Mouse (Mus musculus) hindbrain, embryonic 13.5 days (tissue): ENCODE data around the gene Gm42957. TPM values are rescaled to one million over a fixed set of nuclear protein-coding genes. Genes with fewer than 3 reads are reported as not detected.
"Not testable (repeated sequence)": the region's sequence is repeated elsewhere in the genome, so short reads cannot be mapped to it uniquely, and the experiment has no call there.

Experiments used
- ATAC-seq: fragments of 200-750 bp; cut with Nextera tagmentation; 2 replicates; pipeline ENCODE4 v1.8.0; 2017; ENCODE audit warnings: moderate TSS enrichment; ENCODE audit not compliant: low FRiP score
- H3K27ac ChIP-seq: fragments of 300-500 bp; sonication (generic); 2 replicates; pipeline ENCODE4 v1.5.1; 2015; ENCODE audit warnings: inconsistent platforms, mild to moderate bottlenecking, moderate library complexity
- H3K27me3 ChIP-seq: fragments of 300-500 bp; sonication (generic); 2 replicates; pipeline ENCODE4 v1.6.1; 2015; ENCODE audit warnings: mild to moderate bottlenecking, inconsistent platforms
- H3K36me3 ChIP-seq: fragments of 300-500 bp; sonication (generic); 2 replicates; pipeline ENCODE4 v1.6.1; 2015; ENCODE audit warnings: mild to moderate bottlenecking, inconsistent platforms
- H3K4me1 ChIP-seq: fragments of 300-500 bp; sonication (generic); replicated peaks from 2 replicates; pipeline ENCODE4 v1.6.1; 2015; ENCODE audit warnings: inconsistent platforms
- H3K4me2 ChIP-seq: fragments of 300-500 bp; sonication (generic); 2 replicates; pipeline ENCODE4 v1.6.1; 2015; ENCODE audit warnings: inconsistent platforms, mild to moderate bottlenecking, moderate library complexity
- H3K4me3 ChIP-seq: fragments of 300-500 bp; sonication (generic); 2 replicates; pipeline ENCODE4 v1.5.1; 2015; ENCODE audit warnings: mild to moderate bottlenecking, inconsistent platforms
- H3K9ac ChIP-seq: fragments of 300-500 bp; sonication (generic); 2 replicates; pipeline ENCODE4 v1.6.1; 2015; ENCODE audit warnings: mild to moderate bottlenecking, inconsistent platforms
- H3K9me3 ChIP-seq: fragments of 300-500 bp; sonication (generic); 2 replicates; pipeline ENCODE4 v1.6.1; 2016; ENCODE audit warnings: inconsistent platforms
- WGBS: fragments of 180-500 bp; shearing (Covaris S2); methylation state at CpG from one replicate; pipeline ENCODE4 v1.1.7; 2015; 5-methylcytosine and 5-hydroxymethylcytosine counted together
- polyA plus RNA-seq: library from polyadenylated mRNA; unstranded; fragments of >200 nt; fragmentation: Nextera tagmentation; extraction: Ambion mirVana; gene quantifications from 2 replicates; pipeline ENCODE4 v1.2.1, GENCODE M21; 2015

Gm42957 gene
- polyA plus RNA-seq, 1 experiment from 2014 or later = 0.12 TPM

DNA sequence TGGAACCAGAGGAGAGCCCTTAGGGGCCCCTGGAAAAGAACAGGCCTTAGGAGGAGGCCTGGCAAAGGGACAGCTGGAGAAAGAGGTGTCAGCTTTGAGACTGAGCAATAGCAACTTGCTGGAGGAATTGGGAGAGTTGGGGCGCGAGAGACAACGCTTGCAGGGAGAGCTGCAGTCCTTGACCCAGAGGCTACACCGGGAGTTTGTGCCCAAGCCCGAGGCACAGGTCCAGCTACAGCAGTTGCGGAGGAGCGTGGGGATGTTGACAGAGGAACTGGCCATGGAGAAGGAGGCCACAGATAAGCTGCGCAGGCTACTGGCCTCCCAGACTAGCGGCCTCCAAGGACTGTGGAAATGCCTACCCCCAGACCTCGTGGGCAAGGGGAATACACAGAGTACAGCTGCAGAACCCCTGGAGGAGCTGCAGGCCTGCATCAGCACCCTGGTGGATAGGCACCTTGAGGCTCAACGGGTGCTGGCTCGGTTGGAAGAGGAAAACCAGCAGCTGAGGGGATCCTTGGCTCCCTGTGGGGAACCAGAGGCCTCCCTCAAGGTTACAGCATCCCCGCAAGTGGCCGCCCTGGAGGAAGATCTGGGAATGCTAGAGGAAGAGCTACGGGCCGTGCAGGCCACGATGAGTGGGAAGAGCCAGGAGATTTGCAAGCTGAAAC lies 49.0 kb downstream of the Gm42957 start:
- H3K36me3 ChIP-seq = no peaks in the 10 kb centered on the region
- H3K27me3 ChIP-seq = peaks cover 40% of the 10 kb centered on the region
- peak overlapping the region; percentile 43; the same call in 1 of the 2 replicates for H3K9ac ChIP-seq
- peaks cover 15% of the 10 kb centered on the region; the same call in 1 of the 2 replicates for H3K4me1 ChIP-seq
- H3K27ac ChIP-seq = no peak overlapping the region
- no peak for ATAC-seq
- H3K4me2 ChIP-seq = peak overlapping the region; percentile 41
- H3K9me3 ChIP-seq = no peaks in the 10 kb centered on the region
- no peak overlapping the region for H3K4me3 ChIP-seq
- 59% methylated on average over 17 of the region's 17 CpGs for WGBS

DNA sequence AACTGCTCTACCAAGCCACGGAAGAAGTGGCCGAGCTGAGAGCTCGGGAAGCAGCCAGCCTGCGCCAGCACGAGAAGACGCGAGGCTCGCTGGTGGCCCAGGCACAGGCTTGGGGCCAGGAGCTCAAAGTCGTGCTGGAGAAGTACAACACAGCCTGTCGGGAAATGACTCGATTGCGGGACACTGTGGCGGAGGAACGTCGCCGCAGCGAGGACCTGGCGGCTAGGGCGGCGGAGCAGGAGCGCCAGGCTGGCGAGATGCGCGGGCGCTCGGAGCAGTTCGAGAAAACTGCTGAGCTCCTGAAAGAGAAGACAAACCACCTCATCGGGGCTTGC lies 49.5 kb downstream of the Gm42957 start:
- Histone ChIP-seq H3K4me2 (peak overlapping the region; percentile 41), H3K9ac (peak overlapping the region; percentile 43; the same call in 1 of the 2 replicates), H3K27me3 (peaks cover 35% of the 10 kb centered on the region), H3K4me1 (peaks cover 18% of the 10 kb centered on the region; the same call in 1 of the 2 replicates), H3K27ac (no peak overlapping the region), H3K9me3 (no peaks in the 10 kb centered on the region), H3K4me3 (no peak overlapping the region), H3K36me3 (no peaks in the 10 kb centered on the region)
- 36% methylated on average over 28 of the region's 28 CpGs for WGBS
- no peak for ATAC-seq

DNA sequence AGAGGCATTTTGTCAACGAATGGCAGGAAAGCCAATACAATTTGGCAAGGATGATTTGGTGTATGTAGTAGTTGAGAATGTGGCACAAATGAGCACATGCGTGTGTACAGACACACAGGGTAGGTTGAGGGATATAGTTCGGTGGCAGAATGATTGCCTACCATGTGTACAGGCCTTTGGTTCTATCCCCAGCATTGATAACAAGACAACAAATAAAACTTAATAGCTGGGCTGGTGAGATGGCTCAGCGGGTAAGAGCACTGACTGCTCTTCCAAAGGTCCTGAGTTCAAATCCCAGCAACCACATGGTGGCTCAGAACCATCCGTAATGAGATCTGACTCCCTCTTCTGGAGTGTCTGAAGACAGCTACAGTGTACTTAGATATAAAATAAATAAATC lies 50.8 kb downstream of the Gm42957 start:
- H3K27ac ChIP-seq, H3K4me3 ChIP-seq: not testable (repeated sequence)

DNA sequence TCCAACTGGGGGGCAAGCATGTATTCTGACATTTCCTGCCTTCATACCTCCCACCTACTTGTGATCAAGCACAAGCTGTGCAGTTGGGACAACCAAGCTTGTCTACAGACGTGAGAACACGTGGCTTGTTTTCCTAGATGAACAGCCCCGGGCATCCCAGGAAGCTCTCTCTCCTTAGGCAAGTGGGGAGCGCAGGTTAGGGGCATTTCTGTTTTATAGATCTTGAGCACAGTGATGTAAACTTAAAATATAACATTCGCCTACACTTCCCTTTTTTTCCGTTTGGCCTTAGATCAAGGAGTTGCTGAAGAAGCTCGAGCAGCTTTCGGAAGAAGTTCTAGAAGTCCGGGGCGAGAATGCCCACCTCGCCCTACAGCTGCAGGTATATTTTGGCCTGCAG lies 53.6 kb downstream of the Gm42957 start:
- no peak for ATAC-seq
- no peak overlapping the region for H3K4me2 ChIP-seq
- H3K27me3 ChIP-seq = peaks cover 17% of the 10 kb centered on the region
- no peaks in the 10 kb centered on the region for H3K36me3 ChIP-seq
- H3K9ac ChIP-seq = no peak overlapping the region
- 87% methylated on average over 11 of the region's 11 CpGs for WGBS
- H3K4me3 ChIP-seq = no peak overlapping the region
- no peaks in the 10 kb centered on the region for H3K9me3 ChIP-seq
- no peak overlapping the region for H3K27ac ChIP-seq
- peaks cover 9% of the 10 kb centered on the region; the same call in 1 of the 2 replicates for H3K4me1 ChIP-seq

More for the DNA sequence above, 50.8 kb downstream of the Gm42957 start:
- H3K27me3 ChIP-seq = peaks cover 29% of the 10 kb centered on the region
- ATAC-seq, H3K4me1 ChIP-seq, H3K9ac ChIP-seq, H3K9me3 ChIP-seq, H3K36me3 ChIP-seq, H3K4me2 ChIP-seq: not testable (repeated sequence)
- 91% methylated on average over 5 of the region's 5 CpGs for WGBS

DNA sequence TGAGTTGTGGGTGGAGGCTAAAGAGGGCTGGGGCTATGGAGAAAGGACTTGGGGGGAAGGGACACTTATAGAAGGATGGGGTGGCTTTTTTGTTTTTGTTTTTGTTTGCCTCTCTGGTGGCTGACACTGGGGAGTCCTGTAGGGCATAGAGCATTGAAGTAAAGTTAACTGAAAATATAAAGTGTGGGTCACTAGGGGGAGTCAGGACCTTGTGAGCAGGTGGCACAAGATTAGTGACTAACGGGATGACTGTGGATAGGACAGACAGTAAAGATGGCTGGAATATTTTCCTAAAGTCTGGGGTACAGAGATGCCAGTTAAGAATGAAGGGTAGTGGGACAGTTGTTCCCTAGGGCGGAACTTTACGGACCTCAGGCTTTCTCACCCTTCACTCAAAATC lies 55.0 kb downstream of the Gm42957 start:
- 55% methylated on average over 3 of the region's 3 CpGs for WGBS
- no peak for ATAC-seq
- H3K4me2 ChIP-seq = no peak overlapping the region

DNA sequence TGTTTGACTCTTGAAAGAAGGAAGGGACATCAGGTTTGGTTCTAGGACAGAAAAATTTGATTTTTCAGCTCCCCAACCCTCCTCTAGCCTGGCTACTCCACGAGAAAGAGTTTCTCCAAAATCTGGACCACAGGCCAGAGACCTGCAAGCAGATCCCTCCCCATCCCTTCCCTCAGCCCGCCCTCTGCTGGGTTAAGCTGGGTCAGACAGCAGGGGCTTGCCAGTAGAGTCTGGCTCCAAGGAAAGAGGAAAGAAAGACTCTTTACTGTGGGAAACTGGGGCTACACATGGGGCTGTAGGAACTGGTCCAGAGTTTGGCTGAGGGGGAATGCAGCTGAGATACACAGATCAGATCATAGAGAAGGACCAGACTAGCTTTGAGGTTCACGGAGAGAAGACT lies 57.2 kb downstream of the Gm42957 start:
- 19% methylated on average over 3 of the region's 3 CpGs for WGBS
- Histone ChIP-seq H3K9me3 (no peaks in the 10 kb centered on the region), H3K27me3 (no peaks in the 10 kb centered on the region), H3K27ac (no peak overlapping the region), H3K4me2 (no peak overlapping the region), H3K4me3 (no peak overlapping the region), H3K36me3 (no peaks in the 10 kb centered on the region), H3K9ac (no peak overlapping the region), H3K4me1 (peaks cover 12% of the 10 kb centered on the region)
- ATAC-seq = no peak

More for the DNA sequence above, 55.0 kb downstream of the Gm42957 start:
- no peak overlapping the region for H3K9ac ChIP-seq
- H3K9me3 ChIP-seq = no peaks in the 10 kb centered on the region
- peaks cover 4% of the 10 kb centered on the region; the same call in 1 of the 2 replicates for H3K27me3 ChIP-seq
- no peak overlapping the region for H3K27ac ChIP-seq
- no peak overlapping the region for H3K4me3 ChIP-seq
- H3K36me3 ChIP-seq = no peaks in the 10 kb centered on the region
- 0 out of 2 replicates have a peak, but pooled peaks cover 3% of the 10 kb centered on the region for H3K4me1 ChIP-seq

DNA sequence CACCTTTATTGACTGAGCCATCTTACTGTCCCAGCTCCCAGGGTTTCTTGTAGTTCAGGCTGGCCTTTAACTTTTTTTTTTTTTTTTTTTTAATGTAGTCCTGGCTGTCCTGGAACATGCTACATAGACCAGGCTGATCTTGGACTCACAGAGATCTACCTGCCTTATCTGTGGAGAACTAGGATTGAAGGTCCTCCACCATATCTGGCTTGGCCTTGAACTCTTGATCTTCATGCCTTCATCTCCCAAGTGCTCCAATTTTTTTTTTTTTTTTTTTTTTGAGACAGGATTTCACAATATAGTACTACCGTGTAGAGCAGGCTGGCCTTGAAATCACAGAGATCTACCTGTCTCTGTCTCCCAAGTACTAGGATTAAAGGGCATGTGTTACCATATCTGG lies 58.3 kb downstream of the Gm42957 start:
- H3K27me3 ChIP-seq = no peaks in the 10 kb centered on the region
- no peaks in the 10 kb centered on the region for H3K9me3 ChIP-seq
- H3K27ac ChIP-seq = no peak overlapping the region
- 89% methylated on average over 1 of the region's 1 CpGs for WGBS
- H3K36me3 ChIP-seq = no peaks in the 10 kb centered on the region
- no peak for ATAC-seq
- H3K4me1 ChIP-seq = peaks cover 20% of the 10 kb centered on the region
- no peak overlapping the region for H3K4me3 ChIP-seq
- no peak overlapping the region for H3K9ac ChIP-seq
- H3K4me2 ChIP-seq = no peak overlapping the region

DNA sequence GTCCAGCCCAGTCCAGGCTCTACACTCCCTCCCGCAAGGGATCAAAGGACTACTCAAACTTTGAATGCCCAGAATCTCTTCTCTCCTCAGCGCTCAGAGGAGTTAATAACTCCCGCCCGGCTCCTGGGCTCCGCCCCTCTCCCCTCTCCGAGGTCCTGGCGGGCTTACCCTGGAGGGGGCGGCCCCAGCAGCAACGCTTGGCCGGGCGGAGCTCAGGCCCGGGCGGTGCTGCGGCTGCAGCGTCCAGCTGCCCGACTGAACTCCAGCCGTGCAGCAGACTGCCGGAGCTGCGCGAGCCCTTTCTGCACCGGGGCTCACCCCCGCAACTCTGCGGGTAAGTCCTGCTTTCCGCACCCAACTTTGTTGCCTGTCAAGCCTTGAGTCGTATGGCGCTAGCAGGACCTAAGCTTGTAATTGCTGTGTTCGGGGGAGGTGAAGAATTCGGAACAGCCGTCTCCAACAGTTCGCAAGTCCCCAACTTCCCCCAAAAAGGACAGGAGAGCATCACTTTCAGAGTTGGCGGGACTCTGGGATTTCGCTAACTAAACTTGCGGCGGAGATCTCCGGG lies 61.0 kb downstream of the Gm42957 start, which contains the start of gene Pias3:
Gene Pias3, plus strand, starts transcription at position 187 of the 568 bp plus-strand sequence.
- H3K4me3 ChIP-seq = peak within 1 kb of the TSS; percentile 76
- no peaks in the 10 kb centered on the region for H3K9me3 ChIP-seq
- H3K4me2 ChIP-seq = peak within 1 kb of the TSS; percentile 77
- H3K4me1 ChIP-seq = peaks cover 16% of the 10 kb centered on the region
- under 1% methylated on average over 35 of the region's 35 CpGs for WGBS
- H3K27me3 ChIP-seq = no peaks in the 10 kb centered on the region
- peak; percentile 48 for ATAC-seq
- H3K27ac ChIP-seq = peak within 1 kb of the TSS; percentile 92
- peaks cover 16% of the 10 kb centered on the region for H3K36me3 ChIP-seq
- peak within 1 kb of the TSS; percentile 83 for H3K9ac ChIP-seq

DNA sequence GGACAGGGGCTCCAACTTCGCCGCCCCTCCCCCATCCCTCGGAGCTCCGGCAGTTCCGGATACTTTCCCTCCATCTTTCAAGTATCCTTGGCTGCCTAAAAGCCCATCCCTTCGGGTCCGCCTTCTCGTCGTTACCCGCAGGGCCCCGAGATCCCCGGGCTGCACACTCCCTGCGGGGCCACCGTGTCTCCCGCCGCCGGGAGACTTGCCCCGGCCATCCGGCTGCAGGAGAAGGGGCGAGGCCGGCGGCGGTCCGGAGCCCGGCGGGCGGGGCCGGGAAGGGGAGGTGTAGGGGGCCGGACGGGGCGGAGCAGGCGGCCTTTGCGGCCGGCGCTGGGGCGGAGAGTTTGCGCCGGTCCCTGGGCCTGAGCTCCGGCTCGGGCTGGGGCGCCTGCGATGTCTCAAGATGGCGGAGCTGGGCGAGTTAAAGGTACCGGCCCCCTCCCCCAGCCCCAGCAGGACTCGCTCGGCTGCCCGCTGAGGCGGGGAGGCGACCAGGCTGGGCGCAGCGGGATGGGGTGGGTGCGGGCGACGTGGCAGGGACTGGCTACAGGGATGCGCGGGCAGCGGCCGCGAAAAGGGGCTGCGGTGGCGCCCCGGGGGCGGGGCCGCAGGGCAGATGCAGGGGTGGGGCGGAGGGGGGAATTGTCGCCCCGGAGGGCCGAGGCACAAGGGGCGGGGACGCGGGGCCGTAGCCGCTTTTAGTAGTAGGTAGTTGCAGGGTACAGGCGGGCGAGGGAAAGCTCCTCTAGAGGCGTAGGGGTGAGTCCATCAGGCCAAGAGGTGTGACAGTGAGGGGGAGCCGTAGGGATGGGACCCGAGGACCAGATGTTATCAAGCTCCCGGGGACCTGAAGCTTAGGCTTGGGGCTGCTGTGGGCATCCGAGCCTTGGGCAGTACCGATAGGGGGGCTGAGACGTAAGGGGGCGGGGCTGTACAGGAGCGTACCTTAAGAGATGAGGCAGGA lies 61.8 kb downstream of the Gm42957 start:
- Histone ChIP-seq H3K36me3 (peaks cover 24% of the 10 kb centered on the region), H3K27me3 (no peaks in the 10 kb centered on the region), H3K4me3 (peak overlapping the region; percentile 76), H3K27ac (peak overlapping the region; percentile 92), H3K9ac (peak overlapping the region; percentile 83), H3K4me1 (peaks cover 16% of the 10 kb centered on the region), H3K9me3 (no peaks in the 10 kb centered on the region), H3K4me2 (peak overlapping the region; percentile 77)
- ATAC-seq = peak; percentile 93
- WGBS = under 1% methylated on average over 85 of the region's 85 CpGs

DNA sequence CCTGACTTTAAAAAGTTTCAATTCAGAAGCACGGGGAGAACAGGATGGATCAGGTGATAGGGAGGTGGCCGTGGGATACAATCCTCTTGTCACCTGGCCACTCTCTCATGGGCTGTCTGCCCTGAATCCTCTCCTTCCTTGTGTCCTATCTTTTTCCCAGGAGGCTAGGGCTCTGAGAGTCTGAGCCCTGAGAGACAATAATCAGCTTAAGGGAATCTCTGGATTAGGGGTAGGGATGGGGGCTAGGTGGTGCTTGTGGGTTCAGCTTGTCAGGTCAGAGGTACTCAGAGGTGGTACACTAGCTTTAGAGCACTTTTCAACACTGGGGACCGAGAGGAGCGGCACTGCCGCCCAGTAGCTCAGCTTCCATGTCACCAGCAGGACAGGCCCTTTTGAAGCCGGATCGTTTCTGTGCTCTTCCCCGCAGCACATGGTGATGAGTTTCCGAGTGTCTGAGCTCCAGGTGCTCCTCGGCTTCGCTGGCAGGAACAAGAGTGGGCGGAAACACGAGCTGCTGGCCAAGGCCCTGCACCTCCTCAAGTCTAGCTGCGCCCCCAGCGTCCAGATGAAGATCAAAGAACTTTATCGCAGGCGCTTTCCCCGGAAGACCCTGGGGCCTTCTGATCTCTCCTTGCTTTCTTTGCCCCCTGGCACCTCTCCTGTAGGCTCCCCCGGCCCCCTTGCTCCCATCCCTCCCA lies 63.9 kb downstream of the Gm42957 start:
- Histone ChIP-seq H3K27me3 (no peaks in the 10 kb centered on the region), H3K36me3 (peaks cover 40% of the 10 kb centered on the region), H3K9me3 (no peaks in the 10 kb centered on the region), H3K9ac (no peak overlapping the region), H3K4me2 (no peak overlapping the region), H3K27ac (no peak overlapping the region), H3K4me1 (peaks cover 16% of the 10 kb centered on the region), H3K4me3 (no peak overlapping the region)
- ATAC-seq = no peak
- WGBS = 58% methylated on average over 19 of the region's 19 CpGs

DNA sequence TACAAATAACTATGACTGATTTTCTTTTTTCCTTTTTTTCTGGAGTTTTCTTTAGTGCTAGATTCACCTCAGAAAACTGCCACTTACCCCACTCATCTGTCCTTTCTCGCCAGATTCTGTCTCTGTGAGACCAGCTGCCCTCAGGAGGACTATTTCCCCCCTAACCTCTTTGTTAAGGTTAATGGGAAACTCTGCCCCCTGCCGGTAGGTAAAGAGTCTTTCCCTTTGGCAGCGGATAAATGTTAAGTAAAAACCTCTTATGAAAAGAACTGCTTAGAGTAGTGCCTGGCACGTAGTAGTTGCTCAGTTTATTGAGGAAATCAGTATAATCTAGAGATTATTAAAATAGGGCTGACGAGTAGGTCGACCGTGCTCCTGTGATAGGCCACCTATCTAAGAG lies 65.1 kb downstream of the Gm42957 start:
- no peaks in the 10 kb centered on the region for H3K9me3 ChIP-seq
- no peak overlapping the region for H3K4me3 ChIP-seq
- H3K27ac ChIP-seq = no peak overlapping the region
- WGBS = 59% methylated on average over 7 of the region's 7 CpGs
- H3K27me3 ChIP-seq = no peaks in the 10 kb centered on the region
- peaks cover 51% of the 10 kb centered on the region for H3K36me3 ChIP-seq
- no peak overlapping the region for H3K4me2 ChIP-seq
- no peak for ATAC-seq
- H3K4me1 ChIP-seq = peaks cover 16% of the 10 kb centered on the region
- H3K9ac ChIP-seq = no peak overlapping the region

DNA sequence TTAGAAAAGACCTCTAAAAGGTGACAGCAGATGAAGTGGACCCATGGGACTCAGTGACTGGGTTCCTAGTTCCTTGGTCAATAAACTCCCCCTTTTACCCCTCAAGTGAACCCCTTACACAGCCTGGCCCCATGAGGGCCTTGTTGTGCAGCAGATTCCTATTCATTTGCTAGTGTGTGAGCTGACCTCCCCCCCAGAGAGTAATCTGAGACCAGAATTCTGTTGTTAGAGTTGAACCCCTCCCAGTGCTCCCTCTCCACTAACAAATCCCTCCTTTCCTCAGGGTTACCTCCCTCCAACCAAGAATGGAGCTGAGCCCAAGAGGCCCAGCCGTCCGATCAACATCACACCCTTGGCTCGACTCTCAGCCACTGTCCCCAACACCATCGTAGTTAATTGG lies 65.7 kb downstream of the Gm42957 start:
- Histone ChIP-seq H3K4me2 (no peak overlapping the region), H3K9ac (no peak overlapping the region; the same call in 1 of the 2 replicates), H3K36me3 (peaks cover 56% of the 10 kb centered on the region), H3K27me3 (no peaks in the 10 kb centered on the region), H3K4me1 (peaks cover 13% of the 10 kb centered on the region), H3K9me3 (no peaks in the 10 kb centered on the region), H3K4me3 (no peak overlapping the region), H3K27ac (no peak overlapping the region)
- ATAC-seq = no peak
- WGBS = 88% methylated on average over 4 of the region's 4 CpGs
